Mouse (Mus musculus) thymus, postnatal 10 days (tissue): ENCODE data around the gene Fgf15.

Source experiments
- DNase-seq, 2 experiments: peaks; one replicate each; pipeline ENCODE4 v3.0.0; 2021; ENCODE audit warnings: low spot score in 2 of 2

Fgf15 gene

GRCm38 (mm10) chr7:144896294-144897218 lies at the start of gene Fgf15:
TSS of gene Fgf15 (plus strand) at chr7:144896531.
- DNase-seq: no peak

DNA sequence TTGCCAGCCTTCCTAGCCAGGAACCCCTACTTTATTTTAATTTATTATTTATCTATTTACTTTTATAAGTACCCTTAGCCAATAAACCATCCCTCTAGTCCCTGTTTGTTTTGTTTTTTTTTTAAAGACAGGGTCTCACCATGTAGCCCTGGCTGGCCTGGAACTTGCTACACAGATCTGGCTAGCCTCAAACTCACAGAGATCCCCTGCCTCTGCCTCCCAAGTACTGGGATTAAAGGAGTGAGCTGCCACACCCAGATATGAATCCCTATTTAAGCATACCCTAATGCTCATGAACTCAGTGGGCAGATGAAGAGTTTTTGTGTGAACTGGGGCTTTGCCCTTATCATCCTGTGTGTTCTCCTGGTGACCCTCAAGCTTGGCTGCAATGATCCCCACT lies 49.3 kb upstream of the Fgf15 start, which contains the start of gene Fgf4:
Fgf4 (plus strand) TSS at position 301 of the 400 bp plus-strand sequence.
- DNase-seq: no peak

- no peak for DNase-seq
These were observed 45.0 kb upstream of the Fgf15 start for GRCm38 (mm10) chr7:144851321-144851720.

GRCm38 (mm10) chr7:144854966-144855365 lies 41.4 kb upstream of the Fgf15 start:
- no peak for DNase-seq

DNA sequence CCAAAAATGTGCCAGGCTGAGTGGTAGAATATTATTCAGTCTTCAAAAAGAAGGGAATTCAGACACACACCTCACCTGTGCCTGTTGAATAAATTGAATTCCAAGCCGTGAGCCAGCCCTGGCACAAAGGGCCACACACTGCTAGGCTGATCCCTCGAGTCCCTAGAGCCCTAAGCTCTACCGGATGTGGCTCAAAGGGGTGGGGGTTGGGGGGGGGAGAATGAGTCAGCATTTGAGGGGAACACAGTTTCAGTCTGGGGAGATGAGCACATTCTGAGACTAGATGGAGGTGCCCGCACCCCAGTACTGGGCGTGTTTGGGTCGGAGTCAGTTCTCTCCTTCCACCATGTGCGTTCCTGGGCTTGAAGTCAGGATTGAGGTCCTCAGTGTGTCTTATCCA lies 39.2 kb upstream of the Fgf15 start:
- DNase-seq: no peak

DNA sequence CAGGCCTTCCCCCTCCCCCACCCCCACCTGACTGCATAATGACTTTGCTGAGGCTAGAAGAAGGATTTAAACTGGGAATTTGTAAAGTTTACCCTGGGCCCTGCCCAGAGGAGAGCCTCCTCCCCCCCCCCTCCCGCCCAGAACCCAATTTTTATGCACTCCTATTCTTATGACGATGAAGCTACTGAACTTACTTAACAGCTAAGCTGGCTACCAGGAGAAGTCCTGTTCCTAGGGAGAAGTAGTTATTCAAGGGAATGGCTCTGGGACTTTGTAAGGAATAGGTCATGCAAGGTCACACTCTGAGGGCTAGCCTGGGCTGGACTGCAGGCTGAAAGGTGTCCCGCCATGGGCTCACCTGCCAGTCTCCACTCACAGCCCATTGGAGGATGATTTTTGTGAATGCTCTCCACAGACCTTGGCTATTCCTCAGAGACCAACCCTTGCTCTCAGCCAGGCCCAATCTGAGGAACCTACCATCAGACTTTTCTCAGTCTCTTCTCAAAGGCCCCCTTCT lies 38.4 kb upstream of the Fgf15 start:
- DNase-seq: no peak

- no peak for DNase-seq
These were observed 37.6 kb upstream of the Fgf15 start for GRCm38 (mm10) chr7:144858702-144859101.

DNA sequence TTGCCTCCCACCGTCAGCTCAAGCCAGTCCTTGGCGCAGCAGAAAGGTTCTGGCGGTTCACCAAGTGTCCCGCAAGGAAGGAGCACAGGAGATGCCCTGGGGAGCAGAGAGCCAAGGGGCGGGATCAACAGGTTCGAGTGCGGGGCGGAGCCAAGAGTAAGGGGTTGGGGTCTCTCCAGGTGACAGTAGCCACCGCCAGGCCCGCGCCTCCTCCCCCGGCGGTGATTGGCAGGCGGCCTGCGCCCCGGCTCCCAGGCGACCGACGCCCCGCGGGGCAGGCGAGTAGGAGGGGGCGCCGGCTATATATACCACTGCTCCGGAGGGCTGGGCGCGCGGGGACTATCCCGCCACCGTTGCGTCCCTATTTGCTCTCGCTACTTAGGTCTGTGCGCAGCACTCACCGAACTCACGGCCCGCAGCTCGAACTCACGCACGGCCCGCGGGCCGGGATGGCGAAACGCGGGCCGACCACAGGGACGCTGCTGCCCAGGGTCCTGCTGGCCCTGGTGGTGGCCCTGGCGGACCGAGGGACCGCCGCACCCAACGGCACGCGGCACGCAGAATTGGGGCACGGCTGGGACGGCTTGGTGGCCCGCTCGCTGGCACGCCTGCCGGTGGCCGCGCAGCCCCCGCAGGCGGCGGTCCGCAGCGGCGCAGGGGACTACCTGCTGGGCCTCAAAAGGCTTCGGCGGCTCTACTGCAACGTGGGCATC lies 35.1 kb upstream of the Fgf15 start:
- DNase-seq: no peak

- no peak for DNase-seq
These were observed 34.6 kb upstream of the Fgf15 start for GRCm38 (mm10) chr7:144861769-144862070.

DNA sequence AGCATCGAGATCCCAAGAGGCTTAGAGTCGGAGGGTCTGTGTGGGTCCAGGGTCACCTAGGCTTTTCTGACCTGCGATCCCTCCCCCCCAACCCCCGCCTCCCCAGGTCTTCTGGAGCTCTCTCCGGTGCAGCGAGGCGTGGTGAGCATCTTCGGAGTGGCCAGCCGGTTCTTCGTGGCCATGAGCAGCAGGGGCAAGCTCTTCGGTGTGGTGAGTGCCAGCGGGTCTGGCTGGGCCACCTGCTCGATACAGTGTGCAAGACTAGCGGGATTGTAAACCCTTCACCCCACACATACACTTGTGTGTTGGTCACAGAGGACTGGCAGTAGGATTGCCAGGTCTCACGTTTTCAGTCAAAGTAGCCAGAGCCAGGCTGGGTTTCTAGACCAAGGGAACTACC lies 34.2 kb upstream of the Fgf15 start:
- DNase-seq: no peak

DNA sequence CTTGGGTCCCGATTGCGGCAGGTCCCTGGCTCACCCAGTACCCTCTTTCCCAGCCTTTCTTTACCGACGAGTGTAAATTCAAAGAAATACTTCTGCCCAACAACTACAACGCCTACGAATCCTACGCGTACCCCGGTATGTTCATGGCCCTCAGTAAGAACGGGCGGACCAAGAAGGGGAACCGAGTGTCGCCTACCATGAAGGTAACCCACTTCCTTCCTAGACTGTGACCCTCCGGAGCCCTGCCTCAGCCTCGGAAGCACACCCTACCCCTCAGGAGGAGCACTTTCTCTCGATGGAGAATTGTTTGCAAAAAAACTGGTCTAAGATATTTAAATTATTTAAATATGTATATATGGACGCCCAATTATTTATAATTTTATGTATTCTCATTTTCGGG lies 33.6 kb upstream of the Fgf15 start:
- DNase-seq: no peak

DNA sequence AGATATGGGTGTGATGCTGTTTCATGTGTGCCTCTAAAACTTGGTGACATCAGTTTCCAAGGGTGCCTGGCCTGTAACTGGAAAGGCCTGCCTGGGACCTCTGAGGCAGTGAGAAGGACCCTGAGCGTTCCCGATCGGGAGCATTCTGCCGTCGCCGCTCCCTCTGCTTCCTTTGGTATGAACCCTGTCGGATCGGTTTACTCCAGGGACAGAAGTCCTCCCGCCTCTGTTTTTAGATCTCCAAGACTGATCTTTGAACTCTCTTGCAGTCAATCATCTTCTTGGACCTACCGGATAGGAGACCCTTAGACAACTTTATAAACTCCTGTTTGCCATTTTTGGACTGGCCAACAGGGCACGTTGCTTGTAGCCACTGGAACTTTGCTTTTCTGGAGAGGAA lies 33.1 kb upstream of the Fgf15 start:
- DNase-seq: no peak

DNA sequence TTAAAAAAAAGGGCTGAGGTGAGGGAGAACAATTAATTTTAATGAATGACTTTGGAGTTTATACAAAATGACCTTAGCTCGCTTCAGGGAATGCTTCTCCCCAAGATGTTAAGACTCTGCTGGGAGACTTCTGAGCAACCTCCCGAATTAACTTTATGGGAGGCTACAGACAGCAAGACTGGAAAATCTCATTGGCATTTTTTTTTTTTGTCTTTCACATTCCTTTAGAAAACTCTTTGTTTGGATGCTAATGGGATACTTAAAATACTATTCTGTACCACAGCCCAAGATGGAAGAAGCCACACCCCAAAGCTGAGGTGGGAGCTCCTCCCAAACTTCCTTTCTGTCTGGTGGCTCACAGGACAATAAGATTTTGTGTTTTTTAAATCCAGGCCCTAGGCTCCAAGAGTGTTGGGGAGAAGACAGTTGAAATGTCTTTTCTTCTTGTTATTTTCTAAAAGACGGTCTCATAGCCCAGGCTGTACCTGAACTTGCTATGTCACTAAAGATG lies 32.1 kb upstream of the Fgf15 start:
- no peak for DNase-seq

DNA sequence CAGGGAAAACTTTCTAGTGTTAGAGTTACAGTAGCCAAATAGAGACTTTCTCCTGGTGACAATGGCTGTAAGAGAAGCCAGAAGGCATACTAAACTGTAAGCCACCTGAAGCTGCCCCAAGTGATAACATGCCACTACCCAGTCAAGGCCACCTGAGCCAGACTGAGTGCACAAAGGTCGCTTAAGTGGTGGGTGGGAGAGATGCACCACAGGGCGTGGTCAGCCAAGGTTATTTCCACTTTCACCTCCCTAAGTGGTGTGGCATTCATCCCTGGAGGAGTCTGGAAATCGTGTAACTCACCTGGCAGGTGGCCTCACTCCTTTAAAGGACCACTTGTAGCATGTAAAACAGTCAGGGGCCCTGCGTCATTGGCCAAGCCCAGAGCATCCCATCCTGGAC lies 29.2 kb upstream of the Fgf15 start:
- no peak for DNase-seq

- DNase-seq: no peak
These were observed 28.7 kb upstream of the Fgf15 start for GRCm38 (mm10) chr7:144867602-144868001.

- no peak for DNase-seq
These were observed 23.9 kb upstream of the Fgf15 start for GRCm38 (mm10) chr7:144872420-144872819.

- DNase-seq: no peak
These were observed 23.2 kb upstream of the Fgf15 start for GRCm38 (mm10) chr7:144873160-144873559.

- DNase-seq: no peak
These were observed 22.1 kb upstream of the Fgf15 start for GRCm38 (mm10) chr7:144874226-144874625.

DNA sequence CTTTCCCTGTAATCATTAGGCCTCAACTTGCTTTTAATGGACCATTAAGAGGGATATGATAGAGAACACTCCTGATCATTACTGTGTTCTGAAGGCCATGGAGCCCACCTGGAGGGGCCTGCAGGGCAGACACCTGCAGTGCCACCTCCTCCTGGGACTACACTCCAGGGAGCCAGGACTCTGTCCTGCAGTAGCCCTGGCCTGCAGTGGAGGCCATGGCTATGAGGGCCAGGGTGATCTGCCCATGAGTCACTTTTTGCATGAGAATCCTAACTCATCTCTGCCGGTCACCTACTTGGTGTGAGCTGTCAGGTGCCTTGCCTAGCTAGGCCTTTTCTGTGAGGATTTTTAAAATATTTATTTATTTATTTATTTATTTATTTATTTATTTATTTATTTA lies 17.9 kb upstream of the Fgf15 start:
- no peak for DNase-seq

DNA sequence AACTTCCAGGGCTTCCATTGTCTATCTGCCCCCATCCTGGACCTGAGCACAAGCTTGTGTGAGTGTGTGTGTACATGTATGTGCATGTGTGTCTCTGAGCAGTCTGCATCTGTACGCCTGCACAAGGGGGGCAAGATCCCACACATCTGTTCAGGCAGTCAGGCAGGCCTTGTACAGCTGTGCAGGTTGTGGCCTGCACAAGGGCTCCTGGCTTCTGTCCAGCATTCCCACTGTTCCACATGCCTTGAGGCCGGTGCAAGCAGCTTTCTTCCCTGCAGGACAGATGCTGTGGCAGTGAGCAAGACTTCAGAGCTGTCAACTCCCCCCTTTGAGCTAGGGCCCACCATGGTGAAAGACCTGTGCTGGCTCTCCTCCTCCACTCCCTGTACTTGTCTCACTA lies 13.2 kb upstream of the Fgf15 start:
- DNase-seq: no peak

- DNase-seq: no peak
These were observed 8.7 kb upstream of the Fgf15 start for GRCm38 (mm10) chr7:144887672-144888071.

- DNase-seq: no peak
These were observed 7.6 kb upstream of the Fgf15 start for GRCm38 (mm10) chr7:144888564-144889299.
